Mouse (Mus musculus) adrenal gland, adult 8-10 months (tissue): Measurements from ENCODE around the gene Plekhg3. TPM values are rescaled to one million over a fixed set of nuclear protein-coding genes. Genes with fewer than 3 reads are reported as not detected.

Experiments
- microRNA-seq, 2 experiments: library from miRNA; unstranded; fragments of <30 nt; microRNA quantifications; one replicate each; pipeline ENCODE4 v1.2.0; 2022
- total RNA-seq, 4 experiments: library from RNA; stranded (reverse); gene quantifications; 2 replicates each; pipeline ENCODE4 v1.2.4; 2022

The Plekhg3 gene
- total RNA-seq, 4 experiments from 2014 or later = 10.8 to 23.4 (median 16.2) TPM

Small RNA genes lying within 50 kb of the gene (microRNA-seq; reads per million reads assigned to microRNA genes)
- 0 reads per million in 2 experiments for gene Mir5135

Other genes with a start within 250 kb of the Plekhg3 start
- gene Akap5, start 206.0 kb upstream of the Plekhg3 start, total RNA-seq = 1 to 10 TPM in 1 of 4 experiments, under 1 TPM in 3; 0.35 to 1.1 (median 0.63) TPM
- 10 to 100 TPM in 3 of 4 experiments, 1 to 10 TPM in 1; 8.5 to 14.1 (median 10.7) TPM for gene Zbtb25, start 161.3 kb upstream of the Plekhg3 start, total RNA-seq
- gene Zbtb1, start 160.6 kb upstream of the Plekhg3 start, total RNA-seq = 1 to 10 TPM; 5.7 to 7.4 (median 6.7) TPM
- gene Hspa2, start 126.7 kb upstream of the Plekhg3 start, total RNA-seq = 10 to 100 TPM; 19.1 to 25.6 (median 22.9) TPM
- gene Ppp1r36, start 113.4 kb upstream of the Plekhg3 start, total RNA-seq = under 1 TPM; 0.15 to 0.24 (median 0.23) TPM
- 10 to 100 TPM; 17.6 to 57.6 (median 38.8) TPM for gene Sptb, start 179.7 kb downstream of the Plekhg3 start, total RNA-seq
- 10 to 100 TPM; 81.3 to 93.7 (median 92.7) TPM for gene Churc1, start 234.6 kb downstream of the Plekhg3 start, total RNA-seq
- gene Fntb, start 234.7 kb downstream of the Plekhg3 start, total RNA-seq = 10 to 100 TPM; 14.4 to 18.8 (median 16.8) TPM